Mouse (Mus musculus) hindlimb bud, embryonic 11.5 days (tissue): ENCODE measurements at regions not wholly inside any gene's neighbourhood (a gene's known extent, or its start where the extent isn't known, plus 50 kb on each side); places are given as distances from the start of the nearest gene placed in this dataset.

Experiments used
- DNase-seq: peaks from one replicate; pipeline ENCODE4 v3.0.0-alpha.2; 2012; ENCODE audit warnings: low read depth, low spot score; ENCODE audit errors: extremely low spot score

- no peak for DNase-seq
Observed at GRCm38 (mm10) chr13:34576392-34576791, 76.9 kb downstream of the Pxdc1 start.

GRCm38 (mm10) chr13:34575997-34576314, 77.3 kb downstream of the Pxdc1 start:
- DNase-seq: no peak

- no peak for DNase-seq
Observed at GRCm38 (mm10) chr13:34575179-34575996, 77.9 kb downstream of the Pxdc1 start.

GRCm38 (mm10) chr13:34569312-34569711, 84.0 kb downstream of the Pxdc1 start:
- DNase-seq: no peak

- DNase-seq: no peak
Observed at GRCm38 (mm10) chr13:34566687-34567086, 86.6 kb downstream of the Pxdc1 start.

GRCm38 (mm10) chr13:34550130-34550884, 103.0 kb downstream of the Pxdc1 start:
- no peak for DNase-seq

GRCm38 (mm10) chr13:34540646-34541045, 112.6 kb downstream of the Pxdc1 start:
- no peak for DNase-seq

GRCm38 (mm10) chr13:34533896-34534295, 119.4 kb downstream of the Pxdc1 start:
- no peak for DNase-seq

- no peak for DNase-seq
Observed at GRCm38 (mm10) chr13:34511332-34511731, 142.0 kb downstream of the Pxdc1 start.

- DNase-seq: no peak
Observed at GRCm38 (mm10) chr13:34507224-34507623, 146.1 kb downstream of the Pxdc1 start.

- DNase-seq: no peak
Observed at GRCm38 (mm10) chr13:34505861-34506260, 147.4 kb downstream of the Pxdc1 start.

GRCm38 (mm10) chr13:34504879-34505278, 148.4 kb downstream of the Pxdc1 start:
- no peak for DNase-seq

GRCm38 (mm10) chr13:34498910-34499309, 153.9 kb upstream of the Slc22a23 start:
- DNase-seq: no peak

- DNase-seq: no peak
Observed at GRCm38 (mm10) chr13:34497667-34498066, 152.7 kb upstream of the Slc22a23 start.

- no peak for DNase-seq
Observed at GRCm38 (mm10) chr13:34484831-34485230, 139.8 kb upstream of the Slc22a23 start.

GRCm38 (mm10) chr13:34481461-34481860, 136.5 kb upstream of the Slc22a23 start:
- no peak for DNase-seq

- DNase-seq: no peak
Observed at GRCm38 (mm10) chr13:34470410-34470809, 125.4 kb upstream of the Slc22a23 start.

GRCm38 (mm10) chr13:34469568-34469967, 124.6 kb upstream of the Slc22a23 start:
- no peak for DNase-seq

- no peak for DNase-seq
Observed at GRCm38 (mm10) chr13:34468132-34468748, 123.3 kb upstream of the Slc22a23 start.

GRCm38 (mm10) chr13:34465862-34466430, 121.0 kb upstream of the Slc22a23 start:
- peak; percentile 10 for DNase-seq

GRCm38 (mm10) chr13:34465456-34465855, 120.5 kb upstream of the Slc22a23 start:
- DNase-seq: no peak

- no peak for DNase-seq
Observed at GRCm38 (mm10) chr13:34464221-34464620, 119.2 kb upstream of the Slc22a23 start.
